Mouse (Mus musculus): ENCODE measurements around the gene Spg7. TPM values are rescaled to one million over a fixed set of nuclear protein-coding genes. Genes with fewer than 3 reads are reported as not detected.
"Not testable (repeated sequence)": the region's sequence is repeated elsewhere in the genome, so short reads cannot be mapped to it uniquely, and the experiment has no call there.

Gene Spg7
- polyA plus RNA-seq, 1 experiment = 361 TPM

GRCm38 (mm10) chr8:123038351-123038750 lies 24.4 kb upstream of the Spg7 start:
- H3K4me1 ChIP-seq (ENCODE audit: control insufficient read depth, insufficient read depth, low read length) = peaks cover 14% of the 10 kb centered on the region

GRCm38 (mm10) chr8:123039376-123040109 lies 23.2 kb upstream of the Spg7 start:
- TF ChIP-seq CTCF (IDR thresholded peaks at IDR 0.05; ENCODE audit: insufficient read depth, low read depth, low read length) (no peak), POLR2A (IDR thresholded peaks at IDR 0.05; ENCODE audit: insufficient read depth, low read depth, low read length) (no peak)
- 15% methylated on average over 11 of the region's 11 CpGs for WGBS
- Histone ChIP-seq H3K4me1 (ENCODE audit: control insufficient read depth, insufficient read depth, low read length) (peaks cover 16% of the 10 kb centered on the region), H3K4me3 (ENCODE audit: insufficient read depth, low read depth, low read length) (no peak overlapping the region), H3K27ac (ENCODE audit: insufficient read depth, low read depth, low read length) (no peak overlapping the region)

More at GRCm38 (mm10) chr8:123038351-123038750, 24.4 kb upstream of the Spg7 start:
- no peak for TF ChIP-seq POLR2A (IDR thresholded peaks at IDR 0.05; ENCODE audit: insufficient read depth, low read depth, low read length)
- no peak for TF ChIP-seq CTCF (IDR thresholded peaks at IDR 0.05; ENCODE audit: insufficient read depth, low read depth, low read length)
- Histone ChIP-seq H3K27ac (ENCODE audit: insufficient read depth, low read depth, low read length) (no peak overlapping the region), H3K4me3 (ENCODE audit: insufficient read depth, low read depth, low read length) (no peak overlapping the region)
- WGBS = 37% methylated on average over 2 of the region's 2 CpGs

- TF ChIP-seq CTCF (IDR thresholded peaks at IDR 0.05; ENCODE audit: insufficient read depth, low read depth, low read length) (no peak), POLR2A (IDR thresholded peaks at IDR 0.05; ENCODE audit: insufficient read depth, low read depth, low read length) (no peak)
- H3K27ac ChIP-seq (ENCODE audit: insufficient read depth, low read depth, low read length) = no peak overlapping the region
- H3K4me3 ChIP-seq (ENCODE audit: insufficient read depth, low read depth, low read length) = no peak overlapping the region
- H3K4me1 ChIP-seq (ENCODE audit: control insufficient read depth, insufficient read depth, low read length) = peaks cover 15% of the 10 kb centered on the region
- WGBS = 4% methylated on average over 4 of the region's 4 CpGs
Observed at GRCm38 (mm10) chr8:123040110-123040650, 22.6 kb upstream of the Spg7 start.

- no peak for TF ChIP-seq POLR2A (IDR thresholded peaks at IDR 0.05; ENCODE audit: insufficient read depth, low read depth, low read length)
- TF ChIP-seq CTCF (IDR thresholded peaks at IDR 0.05; ENCODE audit: insufficient read depth, low read depth, low read length) = no peak
- WGBS = 2% methylated on average over 69 of the region's 71 CpGs
- Histone ChIP-seq H3K27ac (ENCODE audit: insufficient read depth, low read depth, low read length) (peak overlapping the region; percentile 89), H3K4me1 (ENCODE audit: control insufficient read depth, insufficient read depth, low read length) (peaks cover 13% of the 10 kb centered on the region), H3K4me3 (ENCODE audit: insufficient read depth, low read depth, low read length) (peak overlapping the region; percentile 90)
Observed at GRCm38 (mm10) chr8:123041008-123041773, 21.6 kb upstream of the Spg7 start.

- Histone ChIP-seq H3K4me1 (ENCODE audit: control insufficient read depth, insufficient read depth, low read length) (peaks cover 11% of the 10 kb centered on the region), H3K4me3 (ENCODE audit: insufficient read depth, low read depth, low read length) (peak overlapping the region; percentile 90), H3K27ac (ENCODE audit: insufficient read depth, low read depth, low read length) (peak overlapping the region; percentile 89)
- TF ChIP-seq CTCF (IDR thresholded peaks at IDR 0.05; ENCODE audit: insufficient read depth, low read depth, low read length) (no peak), POLR2A (IDR thresholded peaks at IDR 0.05; ENCODE audit: insufficient read depth, low read depth, low read length) (no peak)
- WGBS = 4% methylated on average over 59 of the region's 60 CpGs
Observed at GRCm38 (mm10) chr8:123041774-123042105, 21.0 kb upstream of the Spg7 start.

- H3K27ac ChIP-seq (ENCODE audit: insufficient read depth, low read depth, low read length) = peak within 1 kb of the TSS; percentile 93
- TF ChIP-seq POLR2A (IDR thresholded peaks at IDR 0.05; ENCODE audit: insufficient read depth, low read depth, low read length) (peak; percentile 90), CTCF (IDR thresholded peaks at IDR 0.05; ENCODE audit: insufficient read depth, low read depth, low read length) (no peak)
- WGBS = under 1% methylated on average over 90 of the region's 91 CpGs
- H3K4me1 ChIP-seq (ENCODE audit: control insufficient read depth, insufficient read depth, low read length) = peaks cover 8% of the 10 kb centered on the region
- H3K4me3 ChIP-seq (ENCODE audit: insufficient read depth, low read depth, low read length) = peak within 1 kb of the TSS; percentile 91
Observed at GRCm38 (mm10) chr8:123042158-123042973, 20.4 kb upstream of the Spg7 start, which contains the start of gene Ankrd11. TSS of gene Ankrd11 (minus strand) at chr8:123042277.

GRCm38 (mm10) chr8:123042974-123043625 lies 19.6 kb upstream of the Spg7 start:
- 17% methylated on average over 22 of the region's 22 CpGs for WGBS
- TF ChIP-seq CTCF (IDR thresholded peaks at IDR 0.05; ENCODE audit: insufficient read depth, low read depth, low read length) (no peak), POLR2A (IDR thresholded peaks at IDR 0.05; ENCODE audit: insufficient read depth, low read depth, low read length) (no peak)
- H3K4me3 ChIP-seq (ENCODE audit: insufficient read depth, low read depth, low read length) = peak overlapping the region; percentile 91
- peak overlapping the region; percentile 93 for H3K27ac ChIP-seq (ENCODE audit: insufficient read depth, low read depth, low read length)
- peaks cover 8% of the 10 kb centered on the region for H3K4me1 ChIP-seq (ENCODE audit: control insufficient read depth, insufficient read depth, low read length)

GRCm38 (mm10) chr8:123043941-123044340 lies 18.8 kb upstream of the Spg7 start:
- peaks cover 8% of the 10 kb centered on the region for H3K4me1 ChIP-seq (ENCODE audit: control insufficient read depth, insufficient read depth, low read length)
- 83% methylated on average over 3 of the region's 3 CpGs for WGBS
- TF ChIP-seq POLR2A (IDR thresholded peaks at IDR 0.05; ENCODE audit: insufficient read depth, low read depth, low read length) (no peak), CTCF (IDR thresholded peaks at IDR 0.05; ENCODE audit: insufficient read depth, low read depth, low read length) (no peak)
- H3K4me3 ChIP-seq (ENCODE audit: insufficient read depth, low read depth, low read length) = no peak overlapping the region
- H3K27ac ChIP-seq (ENCODE audit: insufficient read depth, low read depth, low read length) = no peak overlapping the region

GRCm38 (mm10) chr8:123044743-123045425 lies 17.9 kb upstream of the Spg7 start:
- not testable (repeated sequence) for H3K27ac ChIP-seq (ENCODE audit: insufficient read depth, low read depth, low read length); H3K4me1 ChIP-seq (ENCODE audit: control insufficient read depth, insufficient read depth, low read length); H3K4me3 ChIP-seq (ENCODE audit: insufficient read depth, low read depth, low read length)
- WGBS = 95% methylated on average over 23 of the region's 23 CpGs

Data from olfactory bulb, adult 2 months (tissue).